Mouse (Mus musculus) forebrain, embryonic 15.5 days (tissue): ENCODE measurements around the gene Trrap. TPM values are rescaled to one million over a fixed set of nuclear protein-coding genes. Genes with fewer than 3 reads are reported as not detected.
A peak's percentile ranks its signal among the peaks of the same experiment; 100 is the strongest.

Experiments used
- ATAC-seq: fragments of 200-750 bp; cut with Nextera tagmentation; replicated peaks from 2 replicates; pipeline ENCODE4 v1.8.0; 2017; ENCODE audit warnings: mild to moderate bottlenecking, moderate TSS enrichment, moderate library complexity
- H3K27ac ChIP-seq: fragments of 300-500 bp; sonication (generic); replicated peaks from 2 replicates; pipeline ENCODE4 v1.5.1; 2015; ENCODE audit warnings: mild to moderate bottlenecking, inconsistent platforms
- H3K27me3 ChIP-seq: fragments of 300-500 bp; sonication (generic); 2 replicates; pipeline ENCODE4 v1.6.1; 2015; ENCODE audit warnings: inconsistent platforms
- H3K36me3 ChIP-seq: fragments of 300-500 bp; sonication (generic); 2 replicates; pipeline ENCODE4 v1.6.1; 2015; ENCODE audit warnings: mild to moderate bottlenecking, inconsistent platforms
- H3K4me1 ChIP-seq: fragments of 300-500 bp; sonication (generic); 2 replicates; pipeline ENCODE4 v1.6.1; 2015; ENCODE audit warnings: inconsistent platforms
- H3K4me2 ChIP-seq: fragments of 300-500 bp; sonication (generic); replicated peaks from 2 replicates; pipeline ENCODE4 v1.6.1; 2015; ENCODE audit warnings: mild to moderate bottlenecking, inconsistent platforms
- H3K4me3 ChIP-seq: fragments of 300-500 bp; sonication (generic); 2 replicates; pipeline ENCODE4 v1.5.1; 2015; ENCODE audit warnings: mild to moderate bottlenecking, inconsistent platforms
- H3K9ac ChIP-seq: fragments of 300-500 bp; sonication (generic); replicated peaks from 2 replicates; pipeline ENCODE4 v1.6.1; 2015; ENCODE audit warnings: mild to moderate bottlenecking, inconsistent platforms
- H3K9me3 ChIP-seq: fragments of 300-500 bp; sonication (generic); 2 replicates; pipeline ENCODE4 v1.6.1; 2016; ENCODE audit warnings: inconsistent platforms
- WGBS: fragments of 180-500 bp; shearing (Covaris S2); methylation state at CpG from one replicate; pipeline ENCODE4 v1.1.7; 2015; ENCODE audit warnings: mixed read lengths; 5-methylcytosine and 5-hydroxymethylcytosine counted together
- polyA plus RNA-seq: library from polyadenylated mRNA; unstranded; fragments of >200 nt; fragmentation: Nextera tagmentation; extraction: Ambion mirVana; gene quantifications from 2 replicates; pipeline ENCODE4 v1.2.1, GENCODE M21; 2015

Trrap gene
- polyA plus RNA-seq, 1 experiment from 2014 or later, result 75.8 TPM

- H3K9me3 ChIP-seq, result no peaks in the 10 kb centered on the region
- no peak overlapping the region for H3K27ac ChIP-seq
- 95% methylated on average over 3 of the region's 3 CpGs for WGBS
- no peak for ATAC-seq
- no peaks in the 10 kb centered on the region for H3K27me3 ChIP-seq
- no peak overlapping the region for H3K9ac ChIP-seq
- no peak overlapping the region for H3K4me3 ChIP-seq
- H3K36me3 ChIP-seq, result peaks cover 94% of the 10 kb centered on the region
- no peaks in the 10 kb centered on the region for H3K4me1 ChIP-seq
- no peak overlapping the region for H3K4me2 ChIP-seq
These were observed 84.3 kb downstream of the Trrap start for GRCm38 (mm10) chr5:144851820-144852219.

GRCm38 (mm10) chr5:144853931-144854330 is 86.4 kb downstream of the Trrap start:
- Histone ChIP-seq H3K27ac (no peak overlapping the region), H3K36me3 (peaks cover 93% of the 10 kb centered on the region), H3K9ac (no peak overlapping the region), H3K27me3 (no peaks in the 10 kb centered on the region), H3K9me3 (no peaks in the 10 kb centered on the region), H3K4me1 (no peaks in the 10 kb centered on the region), H3K4me3 (no peak overlapping the region), H3K4me2 (no peak overlapping the region)
- no peak for ATAC-seq
- 91% methylated on average over 5 of the region's 5 CpGs for WGBS

- H3K4me2 ChIP-seq, result no peak overlapping the region
- 60% methylated on average over 6 of the region's 6 CpGs for WGBS
- H3K36me3 ChIP-seq, result peaks cover 91% of the 10 kb centered on the region
- no peak overlapping the region for H3K9ac ChIP-seq
- no peak for ATAC-seq
- H3K4me1 ChIP-seq, result no peaks in the 10 kb centered on the region
- H3K27me3 ChIP-seq, result no peaks in the 10 kb centered on the region
- H3K27ac ChIP-seq, result peak overlapping the region; percentile 8; the same call in 1 of the 2 replicates
- H3K9me3 ChIP-seq, result no peaks in the 10 kb centered on the region
- H3K4me3 ChIP-seq, result no peak overlapping the region
These were observed 88.4 kb downstream of the Trrap start for GRCm38 (mm10) chr5:144855936-144856335.

- no peaks in the 10 kb centered on the region for H3K9me3 ChIP-seq
- ATAC-seq, result no peak
- no peak overlapping the region for H3K27ac ChIP-seq
- no peak overlapping the region for H3K4me3 ChIP-seq
- H3K4me1 ChIP-seq, result no peaks in the 10 kb centered on the region
- WGBS, result 93% methylated on average over 15 of the region's 15 CpGs
- no peaks in the 10 kb centered on the region for H3K27me3 ChIP-seq
- no peak overlapping the region for H3K4me2 ChIP-seq
- H3K9ac ChIP-seq, result no peak overlapping the region
- H3K36me3 ChIP-seq, result peaks cover 69% of the 10 kb centered on the region
These were observed 91.0 kb downstream of the Trrap start for GRCm38 (mm10) chr5:144858527-144858926.

DNA sequence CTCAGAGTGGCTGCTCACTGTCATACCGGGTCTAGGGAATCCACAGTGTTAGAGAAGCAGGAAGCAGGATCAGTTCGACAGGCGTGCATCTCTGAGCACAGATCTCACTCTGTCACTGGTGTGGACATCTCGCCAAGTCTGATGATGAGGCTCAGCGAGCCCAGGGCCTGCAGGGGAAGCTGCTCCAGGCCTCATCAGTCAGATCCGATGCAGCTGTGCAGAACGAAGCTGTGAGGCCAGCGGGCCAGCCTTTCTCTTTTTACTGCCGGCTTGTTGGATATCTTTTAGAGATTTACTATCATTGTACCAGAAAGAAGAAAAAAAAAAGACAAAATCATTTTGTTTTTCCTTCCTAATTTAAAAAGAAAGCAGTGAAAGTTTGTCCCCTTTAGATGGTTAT is 91.8 kb downstream of the Trrap start:
- 95% methylated on average over 9 of the region's 9 CpGs for WGBS
- peaks cover 62% of the 10 kb centered on the region for H3K36me3 ChIP-seq
- H3K27ac ChIP-seq, result no peak overlapping the region
- ATAC-seq, result no peak
- H3K4me1 ChIP-seq, result no peaks in the 10 kb centered on the region
- H3K4me2 ChIP-seq, result no peak overlapping the region
- H3K9me3 ChIP-seq, result no peaks in the 10 kb centered on the region
- H3K4me3 ChIP-seq, result no peak overlapping the region
- no peaks in the 10 kb centered on the region for H3K27me3 ChIP-seq
- H3K9ac ChIP-seq, result no peak overlapping the region

DNA sequence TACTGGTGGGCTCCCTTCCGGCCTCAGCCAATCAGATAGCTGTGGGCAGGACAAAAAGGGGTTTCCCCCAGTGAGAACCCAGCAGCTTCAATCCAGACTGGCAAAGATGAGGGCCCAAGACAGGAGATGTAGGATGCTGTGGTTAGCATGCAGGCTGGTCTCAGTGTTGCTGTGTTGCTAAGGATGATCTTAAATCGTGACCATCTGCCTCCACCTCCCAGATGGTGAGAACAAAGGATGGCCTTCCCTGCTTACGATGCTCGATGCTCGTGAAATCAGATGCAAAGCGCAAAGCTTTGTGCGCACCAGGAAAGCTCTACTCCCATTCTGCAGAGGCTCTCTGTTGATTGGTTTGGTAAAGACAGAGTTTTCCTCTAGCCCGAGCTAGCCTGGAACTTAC is 93.4 kb downstream of the Trrap start:
- peaks cover 47% of the 10 kb centered on the region for H3K36me3 ChIP-seq
- ATAC-seq, result no peak
- H3K4me3 ChIP-seq, result no peak overlapping the region
- no peaks in the 10 kb centered on the region for H3K4me1 ChIP-seq
- WGBS, result 93% methylated on average over 8 of the region's 8 CpGs
- no peaks in the 10 kb centered on the region for H3K9me3 ChIP-seq
- H3K27ac ChIP-seq, result no peak overlapping the region
- no peak overlapping the region for H3K4me2 ChIP-seq
- H3K27me3 ChIP-seq, result no peaks in the 10 kb centered on the region
- no peak overlapping the region for H3K9ac ChIP-seq

GRCm38 (mm10) chr5:144866923-144867322 is 99.4 kb downstream of the Trrap start:
- H3K27me3 ChIP-seq, result no peaks in the 10 kb centered on the region
- no peak overlapping the region for H3K27ac ChIP-seq
- no peaks in the 10 kb centered on the region for H3K4me1 ChIP-seq
- ATAC-seq, result no peak
- no peak overlapping the region for H3K4me2 ChIP-seq
- no peak overlapping the region for H3K4me3 ChIP-seq
- H3K36me3 ChIP-seq, result no peaks in the 10 kb centered on the region
- no peak overlapping the region for H3K9ac ChIP-seq
- H3K9me3 ChIP-seq, result no peaks in the 10 kb centered on the region
- 73% methylated on average over 8 of the region's 8 CpGs for WGBS

DNA sequence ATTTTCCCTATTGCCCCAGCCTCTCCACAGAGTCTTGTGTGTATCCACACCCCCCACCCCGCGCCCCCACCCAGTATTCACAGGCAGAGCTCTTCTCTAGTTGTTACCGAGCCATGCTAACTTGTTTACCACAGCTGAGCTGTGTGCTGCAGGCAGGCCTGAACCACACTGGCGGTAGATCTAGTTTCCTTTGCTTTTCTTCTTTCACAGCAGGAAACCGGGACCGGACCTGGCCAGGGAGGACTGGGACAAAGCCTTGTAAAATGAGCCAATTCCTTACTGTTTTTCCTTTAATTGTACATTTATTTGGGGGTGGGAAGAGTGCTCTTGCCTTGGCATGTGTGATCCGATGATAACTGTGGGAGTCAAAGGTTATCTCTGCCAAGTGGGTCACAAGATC is 101.9 kb downstream of the Trrap start:
- Histone ChIP-seq H3K4me3 (no peak overlapping the region), H3K27me3 (no peaks in the 10 kb centered on the region), H3K36me3 (no peaks in the 10 kb centered on the region), H3K9ac (no peak overlapping the region), H3K4me1 (no peaks in the 10 kb centered on the region), H3K4me2 (no peak overlapping the region), H3K9me3 (no peaks in the 10 kb centered on the region), H3K27ac (no peak overlapping the region)
- no peak for ATAC-seq
- whole genome bisulfite sequencing, result 46% methylated on average over 7 of the region's 7 CpGs

DNA sequence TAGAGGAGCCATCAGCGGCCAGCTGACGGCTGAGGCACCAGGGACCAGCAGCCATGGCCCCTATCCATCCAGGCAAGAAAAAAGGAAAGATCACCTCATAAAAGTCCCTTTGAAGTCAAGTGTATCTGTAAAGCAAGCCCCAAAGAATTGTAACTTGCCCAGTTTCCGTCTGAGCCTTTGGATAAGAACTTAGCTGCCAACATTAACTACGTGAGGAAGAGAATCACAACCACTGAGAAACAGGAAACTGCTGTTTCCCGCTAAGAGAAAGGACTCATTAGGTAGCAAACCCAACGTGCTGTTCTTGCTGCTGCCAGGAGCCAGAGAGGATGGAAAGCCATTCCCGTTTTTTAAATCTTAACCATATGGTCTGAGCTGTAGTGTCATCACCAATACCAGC is 103.2 kb downstream of the Trrap start:
- Histone ChIP-seq H3K9ac (no peak overlapping the region), H3K36me3 (no peaks in the 10 kb centered on the region), H3K4me1 (no peaks in the 10 kb centered on the region), H3K9me3 (no peaks in the 10 kb centered on the region), H3K4me3 (no peak overlapping the region), H3K4me2 (no peak overlapping the region), H3K27me3 (no peaks in the 10 kb centered on the region), H3K27ac (no peak overlapping the region)
- ATAC-seq, result no peak
- 89% methylated on average over 7 of the region's 7 CpGs for WGBS

DNA sequence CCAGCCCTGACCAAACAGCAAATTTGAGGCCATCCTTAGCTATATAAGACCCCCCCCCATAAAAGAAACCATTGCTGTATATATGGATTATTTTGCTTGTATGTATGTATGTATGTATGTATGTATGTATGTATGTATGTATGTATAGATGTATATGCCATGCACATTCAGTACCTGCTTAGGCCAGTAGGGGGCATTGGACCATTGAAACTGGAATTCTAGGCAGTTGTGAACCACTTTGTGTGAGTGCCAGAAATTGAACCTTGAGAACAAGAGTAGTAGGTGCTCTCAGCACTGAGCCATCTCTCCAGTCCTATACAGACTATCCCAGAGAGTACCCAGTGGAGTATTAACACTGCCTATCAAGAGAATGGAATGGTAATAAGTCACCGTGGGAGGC is 104.2 kb downstream of the Trrap start:
- Histone ChIP-seq H3K4me1 (no peaks in the 10 kb centered on the region), H3K27ac (no peak overlapping the region), H3K4me3 (no peak overlapping the region), H3K27me3 (no peaks in the 10 kb centered on the region), H3K9me3 (no peaks in the 10 kb centered on the region), H3K9ac (no peak overlapping the region), H3K36me3 (no peaks in the 10 kb centered on the region), H3K4me2 (no peak overlapping the region)
- no peak for ATAC-seq
- 98% methylated on average over 1 of the region's 1 CpGs for WGBS

- no peak overlapping the region for H3K9ac ChIP-seq
- 88% methylated on average over 5 of the region's 5 CpGs for WGBS
- no peaks in the 10 kb centered on the region for H3K27me3 ChIP-seq
- H3K4me2 ChIP-seq, result no peak overlapping the region
- no peaks in the 10 kb centered on the region for H3K36me3 ChIP-seq
- H3K4me3 ChIP-seq, result no peak overlapping the region
- no peak overlapping the region for H3K27ac ChIP-seq
- H3K4me1 ChIP-seq, result no peaks in the 10 kb centered on the region
- H3K9me3 ChIP-seq, result no peaks in the 10 kb centered on the region
- ATAC-seq, result no peak
These were observed 104.8 kb downstream of the Trrap start for GRCm38 (mm10) chr5:144872326-144872725.

- no peaks in the 10 kb centered on the region for H3K36me3 ChIP-seq
- H3K27ac ChIP-seq, result no peak overlapping the region
- H3K4me2 ChIP-seq, result no peak overlapping the region
- H3K4me1 ChIP-seq, result no peaks in the 10 kb centered on the region
- H3K4me3 ChIP-seq, result no peak overlapping the region
- no peaks in the 10 kb centered on the region for H3K27me3 ChIP-seq
- ATAC-seq, result no peak
- WGBS, result 77% methylated on average over 3 of the region's 3 CpGs
- no peak overlapping the region for H3K9ac ChIP-seq
- H3K9me3 ChIP-seq, result no peaks in the 10 kb centered on the region
These were observed 105.3 kb downstream of the Trrap start for GRCm38 (mm10) chr5:144872867-144873266.

GRCm38 (mm10) chr5:144875227-144875626 is 107.7 kb downstream of the Trrap start:
- H3K4me1 ChIP-seq, result no peaks in the 10 kb centered on the region
- H3K27ac ChIP-seq, result no peak overlapping the region
- no peak overlapping the region for H3K9ac ChIP-seq
- H3K4me3 ChIP-seq, result no peak overlapping the region
- peaks cover 20% of the 10 kb centered on the region for H3K36me3 ChIP-seq
- WGBS, result 85% methylated on average over 6 of the region's 6 CpGs
- no peak overlapping the region for H3K4me2 ChIP-seq
- no peaks in the 10 kb centered on the region for H3K9me3 ChIP-seq
- no peak for ATAC-seq
- H3K27me3 ChIP-seq, result no peaks in the 10 kb centered on the region
